Mouse (Mus musculus) hindbrain, embryonic 11.5 days (tissue): ENCODE results near the gene Spata45. TPM values are rescaled to one million over a fixed set of nuclear protein-coding genes. Genes with fewer than 3 reads are reported as not detected.
"Not testable (repeated sequence)": the region's sequence is repeated elsewhere in the genome, so short reads cannot be mapped to it uniquely, and the experiment has no call there.

Source experiments
- ATAC-seq: fragments of 200-750 bp; cut with Nextera tagmentation; 2 replicates; pipeline ENCODE4 v1.8.0; 2017; ENCODE audit warnings: mild to moderate bottlenecking, moderate TSS enrichment, moderate library complexity; ENCODE audit not compliant: low FRiP score
- DNase-seq: peaks from one replicate; pipeline ENCODE4 v3.0.0-alpha.2; 2015; ENCODE audit warnings: low spot score
- H3K27ac ChIP-seq: fragments of 300-500 bp; sonication (generic); 2 replicates; pipeline ENCODE4 v1.5.1; 2014; ENCODE audit warnings: mild to moderate bottlenecking, low read depth, low read length
- H3K27me3 ChIP-seq: fragments of 300-500 bp; sonication (generic); 2 replicates; pipeline ENCODE4 v1.6.1; 2014; ENCODE audit warnings: mild to moderate bottlenecking, low read length, moderate library complexity, mixed read lengths; ENCODE audit not compliant: control insufficient read depth, insufficient read depth
- H3K36me3 ChIP-seq: fragments of 300-500 bp; sonication (generic); 2 replicates; pipeline ENCODE4 v1.6.1; 2014; ENCODE audit warnings: mild to moderate bottlenecking, low read length, moderate library complexity, mixed read lengths; ENCODE audit not compliant: control insufficient read depth, insufficient read depth
- H3K4me1 ChIP-seq: fragments of 300-500 bp; sonication (generic); replicated peaks from 2 replicates; pipeline ENCODE4 v1.6.1; 2014; ENCODE audit warnings: low read length, mixed read lengths; ENCODE audit not compliant: control insufficient read depth, insufficient read depth
- H3K4me2 ChIP-seq: fragments of 300-500 bp; sonication (generic); replicated peaks from 2 replicates; pipeline ENCODE4 v1.6.1; 2014; ENCODE audit warnings: mild to moderate bottlenecking, low read depth, low read length
- H3K4me3 ChIP-seq: fragments of 300-500 bp; sonication (generic); 2 replicates; pipeline ENCODE4 v1.5.1; 2014; ENCODE audit warnings: low read depth, low read length
- H3K9ac ChIP-seq: fragments of 300-500 bp; sonication (generic); 2 replicates; pipeline ENCODE4 v1.6.1; 2014; ENCODE audit warnings: low read depth, low read length
- H3K9me3 ChIP-seq: fragments of 300-500 bp; sonication (generic); 2 replicates; pipeline ENCODE4 v1.6.1; 2016; ENCODE audit warnings: low read length; ENCODE audit not compliant: control insufficient read depth
- WGBS: fragments of 180-500 bp; shearing (Covaris S2); extraction: QIAGEN DNeasy Blood & Tissue Kit; methylation state at CpG from one replicate; pipeline ENCODE4 v1.1.7; 2014; 5-methylcytosine and 5-hydroxymethylcytosine counted together
- polyA plus RNA-seq: library from polyadenylated mRNA; unstranded; fragments of >200 nt; fragmentation: Nextera tagmentation; extraction: Ambion mirVana; gene quantifications from 2 replicates; pipeline ENCODE4 v1.2.1, GENCODE M21; 2014

Gene Spata45
- polyA plus RNA-seq, 1 experiment from 2014 or later, result not detected

- no peak overlapping the region for H3K4me2 ChIP-seq
- H3K36me3 ChIP-seq, result 0 out of 2 replicates have a peak, but pooled peaks cover 6% of the 10 kb centered on the region
- no peaks in the 10 kb centered on the region for H3K27me3 ChIP-seq
- no peak overlapping the region for H3K9ac ChIP-seq
- H3K9me3 ChIP-seq, result no peaks in the 10 kb centered on the region
- H3K4me3 ChIP-seq, result no peak overlapping the region
- no peak overlapping the region for H3K27ac ChIP-seq
- ATAC-seq (no peak), DNase-seq (no peak)
- no peaks in the 10 kb centered on the region for H3K4me1 ChIP-seq
- 95% methylated on average over 3 of the region's 3 CpGs for WGBS
Measured at GRCm38 (mm10) chr1:191014271-191014670, 22.2 kb upstream of the Spata45 start.

GRCm38 (mm10) chr1:191019803-191020202 is 16.6 kb upstream of the Spata45 start:
- Histone ChIP-seq H3K27ac (no peak overlapping the region), H3K9me3 (no peaks in the 10 kb centered on the region), H3K4me3 (no peak overlapping the region), H3K4me1 (no peaks in the 10 kb centered on the region), H3K9ac (no peak overlapping the region), H3K27me3 (no peaks in the 10 kb centered on the region), H3K4me2 (no peak overlapping the region), H3K36me3 (no peaks in the 10 kb centered on the region)
- ATAC-seq (no peak), DNase-seq (no peak)
- WGBS, result 95% methylated on average over 5 of the region's 5 CpGs

- 88% methylated on average over 3 of the region's 3 CpGs for WGBS
- ATAC-seq (no peak), DNase-seq (no peak)
- Histone ChIP-seq H3K4me2 (no peak overlapping the region), H3K27me3 (no peaks in the 10 kb centered on the region), H3K4me3 (no peak overlapping the region), H3K27ac (no peak overlapping the region), H3K36me3 (no peaks in the 10 kb centered on the region), H3K9ac (no peak overlapping the region), H3K9me3 (no peaks in the 10 kb centered on the region), H3K4me1 (no peaks in the 10 kb centered on the region)
Measured at GRCm38 (mm10) chr1:191020217-191020924, 16.1 kb upstream of the Spata45 start.

DNA sequence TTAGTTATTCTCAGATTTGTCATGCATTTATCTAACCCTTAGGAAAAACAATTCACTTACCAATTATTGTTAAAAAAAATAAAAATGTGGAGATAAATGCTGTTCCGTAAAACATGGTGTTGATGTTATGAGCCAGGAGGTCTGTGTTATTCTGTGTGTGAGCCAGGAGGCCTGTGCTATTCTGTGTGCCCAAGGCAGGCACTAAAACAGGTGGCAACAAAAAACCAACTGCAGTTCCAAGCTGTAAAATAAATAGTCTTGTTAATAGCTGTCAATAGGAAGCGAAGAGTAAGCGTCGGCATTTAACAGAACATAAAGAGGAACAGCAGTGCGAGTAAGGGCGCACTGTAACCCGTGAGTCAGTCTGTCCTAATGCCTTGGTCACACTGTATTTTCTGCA is 15.4 kb upstream of the Spata45 start:
- H3K27me3 ChIP-seq, result no peaks in the 10 kb centered on the region
- no peak overlapping the region for H3K9ac ChIP-seq
- H3K27ac ChIP-seq, result no peak overlapping the region
- WGBS, result 91% methylated on average over 7 of the region's 7 CpGs
- no peak for DNase-seq
- H3K4me2 ChIP-seq, result no peak overlapping the region
- no peaks in the 10 kb centered on the region for H3K36me3 ChIP-seq
- no peaks in the 10 kb centered on the region for H3K4me1 ChIP-seq
- no peaks in the 10 kb centered on the region for H3K9me3 ChIP-seq
- no peak for ATAC-seq
- no peak overlapping the region for H3K4me3 ChIP-seq

DNA sequence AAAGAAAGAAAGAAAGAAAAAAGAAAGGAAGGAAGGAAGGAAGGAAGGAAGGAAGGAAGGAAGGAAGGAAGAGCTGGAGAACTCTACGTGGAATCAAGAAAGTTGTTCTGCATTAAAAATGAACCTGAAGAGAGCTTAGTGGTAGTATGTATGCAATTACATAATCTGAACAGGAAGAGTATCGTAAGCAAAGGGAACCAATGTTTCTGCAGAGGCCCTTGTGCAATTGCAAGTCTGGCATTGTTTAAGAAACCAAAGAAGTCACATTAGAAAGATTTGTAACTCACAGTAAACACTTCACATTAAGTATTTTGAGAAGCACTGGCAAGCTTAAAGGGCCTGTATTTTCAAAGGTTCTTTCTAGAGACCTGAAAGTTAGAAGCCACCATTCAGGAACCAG is 13.3 kb upstream of the Spata45 start:
- no peak overlapping the region for H3K9ac ChIP-seq
- no peaks in the 10 kb centered on the region for H3K27me3 ChIP-seq
- H3K36me3 ChIP-seq, result no peaks in the 10 kb centered on the region
- H3K4me3 ChIP-seq, result no peak overlapping the region
- no peak overlapping the region for H3K27ac ChIP-seq
- WGBS, result 93% methylated on average over 2 of the region's 2 CpGs
- no peak for ATAC-seq
- H3K4me2 ChIP-seq, result no peak overlapping the region
- no peak for DNase-seq
- H3K4me1 ChIP-seq, result no peaks in the 10 kb centered on the region
- H3K9me3 ChIP-seq, result no peaks in the 10 kb centered on the region

DNA sequence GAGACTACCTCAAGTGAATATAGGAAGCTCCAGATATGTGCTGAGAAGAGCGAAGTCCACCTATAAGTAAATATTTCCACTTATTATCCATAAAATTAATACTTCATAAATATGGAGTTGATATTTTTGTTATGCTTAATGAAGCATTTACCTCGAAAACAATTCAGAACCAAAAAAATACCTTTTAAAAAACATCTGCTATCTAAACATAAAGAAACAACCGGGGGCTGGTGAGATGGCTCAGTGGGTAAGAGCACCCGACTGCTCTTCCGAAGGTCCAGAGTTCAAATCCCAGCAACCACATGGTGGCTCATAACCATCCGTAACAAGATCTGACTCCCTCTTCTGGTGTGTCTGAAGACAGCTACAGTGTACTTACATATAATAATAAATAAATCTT is 12.6 kb upstream of the Spata45 start:
- not testable (repeated sequence) for H3K4me1 ChIP-seq, H3K36me3 ChIP-seq, H3K4me3 ChIP-seq, H3K4me2 ChIP-seq, H3K9me3 ChIP-seq, H3K9ac ChIP-seq, H3K27me3 ChIP-seq, DNase-seq, ATAC-seq, H3K27ac ChIP-seq
- WGBS, result 92% methylated on average over 5 of the region's 6 CpGs

- WGBS, result 2% methylated on average over 69 of the region's 69 CpGs
- Histone ChIP-seq H3K36me3 (no peaks in the 10 kb centered on the region), H3K4me1 (no peaks in the 10 kb centered on the region), H3K27ac (peak overlapping the region; percentile 84), H3K9ac (peak overlapping the region; percentile 70), H3K27me3 (no peaks in the 10 kb centered on the region), H3K4me3 (peak overlapping the region; percentile 71), H3K4me2 (peak overlapping the region; percentile 94), H3K9me3 (no peaks in the 10 kb centered on the region)
- ATAC-seq, result peak; percentile 72; the same call in 1 of the 2 replicates
- peak; percentile 66 for DNase-seq
Measured at GRCm38 (mm10) chr1:191025016-191026012, 11.1 kb upstream of the Spata45 start.

GRCm38 (mm10) chr1:191026021-191026713 is 10.3 kb upstream of the Spata45 start, which contains the start of gene Flvcr1:
Gene Flvcr1, minus strand, starts transcription at chr1:191026158.
- Histone ChIP-seq H3K9me3 (no peaks in the 10 kb centered on the region), H3K9ac (peak within 1 kb of the TSS; percentile 70), H3K4me2 (peak within 1 kb of the TSS; percentile 94), H3K27ac (peak within 1 kb of the TSS; percentile 84), H3K36me3 (no peaks in the 10 kb centered on the region), H3K4me1 (no peaks in the 10 kb centered on the region), H3K27me3 (no peaks in the 10 kb centered on the region), H3K4me3 (peak within 1 kb of the TSS; percentile 71)
- DNase-seq (peak; percentile 98), ATAC-seq (peak; percentile 100)
- 0% methylated on average over 50 of the region's 50 CpGs for WGBS
